Mouse (Mus musculus): ENCODE data around the gene Dnaic1.
A peak's percentile ranks its signal among the peaks of the same experiment; 100 is the strongest.

DNA sequence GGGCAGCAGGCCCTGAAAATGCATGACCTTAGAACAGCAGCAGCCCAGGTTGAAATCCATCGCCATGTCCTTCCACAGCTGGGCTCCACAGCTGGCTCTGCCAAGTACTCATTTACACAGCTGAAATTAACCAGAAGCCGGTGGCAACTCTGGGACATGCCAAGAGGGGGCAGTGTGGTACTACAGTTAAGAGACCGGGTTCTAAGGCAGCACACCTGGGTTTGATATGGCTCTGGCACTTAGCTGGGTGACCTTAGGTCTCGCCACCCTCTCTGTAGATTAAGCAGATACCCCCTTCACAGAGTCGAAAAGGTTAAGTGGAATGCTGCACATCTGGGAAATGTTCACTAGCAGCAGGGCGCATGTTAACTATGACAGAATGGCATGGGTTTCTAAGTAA is 17.0 kb upstream of the Dnaic1 start:
- TF ChIP-seq CTCF (IDR thresholded peaks at IDR 0.05; ENCODE audit: control insufficient read depth, insufficient read depth, insufficient replicate concordance, low read depth, low read length): peak; percentile 33; the same call in 1 of the 2 replicates
- TF ChIP-seq POLR2A (IDR thresholded peaks at IDR 0.05; ENCODE audit: control insufficient read depth, low read depth, low read length): no peak

Data from testis, adult 2 months (tissue).